Mouse (Mus musculus) ES-Bruce4 (cell line): ENCODE results near the gene Cdsn.

Experiments used
- CTCF ChIP-seq: IDR thresholded peaks from one replicate; pipeline ENCODE4 v1.8.1; 2011; ENCODE audit warnings: low read depth, low read length
- EP300 ChIP-seq: IDR thresholded peaks from 2 replicates; pipeline ENCODE4 v1.6.1; 2011; ENCODE audit warnings: low read depth, low read length; ENCODE audit not compliant: insufficient read depth
- POLR2A ChIP-seq: IDR thresholded peaks from one replicate; pipeline ENCODE4 v1.8.1; 2011; ENCODE audit warnings: low read length; ENCODE audit not compliant: insufficient read depth

- TF ChIP-seq POLR2A (no peak), EP300 (no peak), CTCF (peak; percentile 90)
Measured at GRCm38 (mm10) chr17:35544680-35545079, 7.2 kb upstream of the Cdsn start.
